Mouse (Mus musculus): ENCODE data around the gene Cyba. TPM values are rescaled to one million over a fixed set of nuclear protein-coding genes. Genes with fewer than 3 reads are reported as not detected.

The Cyba gene
- polyA plus RNA-seq, 1 experiment from 2014 or later = 647 TPM

- no peak for TF ChIP-seq CTCF (IDR thresholded peaks at IDR 0.05; ENCODE audit: low read depth)
- no peaks in the 10 kb centered on the region for H3K4me1 ChIP-seq (replicated peaks; ENCODE audit: insufficient read depth, low read length)
- WGBS = 96% methylated on average over 9 of the region's 9 CpGs
- no peak overlapping the region for H3K9ac ChIP-seq (ENCODE audit: low read depth, low read length)
- DNase-seq (ENCODE audit: low spot score) (no peak), ATAC-seq (replicated peaks; ENCODE audit: low FRiP score, low read depth) (no peak)
- no peaks in the 10 kb centered on the region for H3K9me3 ChIP-seq (replicated peaks; ENCODE audit: low read length)
- no peak overlapping the region for H3K27ac ChIP-seq
- H3K4me3 ChIP-seq (replicated peaks; ENCODE audit: low read depth, low read length) = no peak overlapping the region
- no peak overlapping the region for H3K4me2 ChIP-seq (ENCODE audit: low read length)
- H3K36me3 ChIP-seq (ENCODE audit: insufficient read depth, low read length) = peaks cover 66% of the 10 kb centered on the region
- no peaks in the 10 kb centered on the region for H3K27me3 ChIP-seq (ENCODE audit: insufficient read depth, low read length)
These were observed 34.5 kb downstream of the Cyba start for GRCm38 (mm10) chr8:122398186-122398585.

GRCm38 (mm10) chr8:122395291-122395690 lies 37.4 kb downstream of the Cyba start:
- no peaks in the 10 kb centered on the region for H3K27me3 ChIP-seq (ENCODE audit: insufficient read depth, low read length)
- no peak overlapping the region for H3K9ac ChIP-seq (ENCODE audit: low read depth, low read length)
- H3K4me3 ChIP-seq (replicated peaks; ENCODE audit: low read depth, low read length) = no peak overlapping the region
- no peak overlapping the region for H3K4me2 ChIP-seq (ENCODE audit: low read length)
- TF ChIP-seq CTCF (IDR thresholded peaks at IDR 0.05; ENCODE audit: low read depth) = no peak
- ATAC-seq (replicated peaks; ENCODE audit: low FRiP score, low read depth) (no peak), DNase-seq (ENCODE audit: low spot score) (no peak)
- H3K9me3 ChIP-seq (replicated peaks; ENCODE audit: low read length) = no peaks in the 10 kb centered on the region
- H3K36me3 ChIP-seq (ENCODE audit: insufficient read depth, low read length) = peaks cover 53% of the 10 kb centered on the region
- no peaks in the 10 kb centered on the region for H3K4me1 ChIP-seq (replicated peaks; ENCODE audit: insufficient read depth, low read length)
- H3K27ac ChIP-seq = no peak overlapping the region
- WGBS = 93% methylated on average over 6 of the region's 6 CpGs

- DNase-seq (ENCODE audit: low spot score) (no peak), ATAC-seq (replicated peaks; ENCODE audit: low FRiP score, low read depth) (no peak)
- no peak overlapping the region for H3K4me3 ChIP-seq (replicated peaks; ENCODE audit: low read depth, low read length)
- TF ChIP-seq CTCF (IDR thresholded peaks at IDR 0.05; ENCODE audit: low read depth) = no peak
- no peaks in the 10 kb centered on the region for H3K4me1 ChIP-seq (replicated peaks; ENCODE audit: insufficient read depth, low read length)
- no peak overlapping the region for H3K9ac ChIP-seq (ENCODE audit: low read depth, low read length)
- no peak overlapping the region for H3K27ac ChIP-seq
- no peak overlapping the region for H3K4me2 ChIP-seq (ENCODE audit: low read length)
- no peaks in the 10 kb centered on the region for H3K9me3 ChIP-seq (replicated peaks; ENCODE audit: low read length)
- peaks cover 52% of the 10 kb centered on the region for H3K36me3 ChIP-seq (ENCODE audit: insufficient read depth, low read length)
- no peaks in the 10 kb centered on the region for H3K27me3 ChIP-seq (ENCODE audit: insufficient read depth, low read length)
These were observed 39.0 kb downstream of the Cyba start for GRCm38 (mm10) chr8:122393717-122394116.

GRCm38 (mm10) chr8:122390758-122391157 lies 42.0 kb downstream of the Cyba start:
- H3K36me3 ChIP-seq (ENCODE audit: insufficient read depth, low read length) = peaks cover 64% of the 10 kb centered on the region
- H3K27me3 ChIP-seq (ENCODE audit: insufficient read depth, low read length) = no peaks in the 10 kb centered on the region
- no peak overlapping the region for H3K9ac ChIP-seq (ENCODE audit: low read depth, low read length)
- no peaks in the 10 kb centered on the region for H3K9me3 ChIP-seq (replicated peaks; ENCODE audit: low read length)
- no peak overlapping the region for H3K27ac ChIP-seq
- DNase-seq (ENCODE audit: low spot score) (no peak), ATAC-seq (replicated peaks; ENCODE audit: low FRiP score, low read depth) (no peak)
- no peak for TF ChIP-seq CTCF (IDR thresholded peaks at IDR 0.05; ENCODE audit: low read depth)
- H3K4me3 ChIP-seq (replicated peaks; ENCODE audit: low read depth, low read length) = no peak overlapping the region
- WGBS = 85% methylated on average over 3 of the region's 3 CpGs
- H3K4me2 ChIP-seq (ENCODE audit: low read length) = no peak overlapping the region
- H3K4me1 ChIP-seq (replicated peaks; ENCODE audit: insufficient read depth, low read length) = no peaks in the 10 kb centered on the region

- Histone ChIP-seq H3K9ac (ENCODE audit: low read depth, low read length) (no peak overlapping the region), H3K4me1 (replicated peaks; ENCODE audit: insufficient read depth, low read length) (no peaks in the 10 kb centered on the region), H3K27ac (no peak overlapping the region), H3K36me3 (ENCODE audit: insufficient read depth, low read length) (peaks cover 74% of the 10 kb centered on the region), H3K9me3 (replicated peaks; ENCODE audit: low read length) (no peaks in the 10 kb centered on the region), H3K4me3 (replicated peaks; ENCODE audit: low read depth, low read length) (no peak overlapping the region), H3K27me3 (ENCODE audit: insufficient read depth, low read length) (no peaks in the 10 kb centered on the region), H3K4me2 (ENCODE audit: low read length) (no peak overlapping the region)
- 86% methylated on average over 3 of the region's 3 CpGs for WGBS
- ATAC-seq (replicated peaks; ENCODE audit: low FRiP score, low read depth) (no peak), DNase-seq (ENCODE audit: low spot score) (no peak)
- TF ChIP-seq CTCF (IDR thresholded peaks at IDR 0.05; ENCODE audit: low read depth) = peak; percentile 21; the same call in 1 of the 2 replicates
These were observed 43.4 kb downstream of the Cyba start for GRCm38 (mm10) chr8:122389357-122389756.

- Histone ChIP-seq H3K4me1 (replicated peaks; ENCODE audit: insufficient read depth, low read length) (no peaks in the 10 kb centered on the region; the same call in 1 of the 2 replicates), H3K27ac (no peak overlapping the region), H3K4me3 (replicated peaks; ENCODE audit: low read depth, low read length) (no peak overlapping the region), H3K27me3 (ENCODE audit: insufficient read depth, low read length) (no peaks in the 10 kb centered on the region), H3K9me3 (replicated peaks; ENCODE audit: low read length) (no peaks in the 10 kb centered on the region), H3K36me3 (ENCODE audit: insufficient read depth, low read length) (peaks cover 43% of the 10 kb centered on the region), H3K9ac (ENCODE audit: low read depth, low read length) (no peak overlapping the region), H3K4me2 (ENCODE audit: low read length) (no peak overlapping the region)
- WGBS = 63% methylated on average over 4 of the region's 4 CpGs
- no peak for TF ChIP-seq CTCF (IDR thresholded peaks at IDR 0.05; ENCODE audit: low read depth)
- DNase-seq (ENCODE audit: low spot score) (no peak), ATAC-seq (replicated peaks; ENCODE audit: low FRiP score, low read depth) (no peak)
These were observed 49.7 kb downstream of the Cyba start for GRCm38 (mm10) chr8:122383039-122383438.

All from kidney, postnatal 0 days (tissue).